8 mouse cellular contexts compared by ENCODE assay signal in the genomic region with DNA sequence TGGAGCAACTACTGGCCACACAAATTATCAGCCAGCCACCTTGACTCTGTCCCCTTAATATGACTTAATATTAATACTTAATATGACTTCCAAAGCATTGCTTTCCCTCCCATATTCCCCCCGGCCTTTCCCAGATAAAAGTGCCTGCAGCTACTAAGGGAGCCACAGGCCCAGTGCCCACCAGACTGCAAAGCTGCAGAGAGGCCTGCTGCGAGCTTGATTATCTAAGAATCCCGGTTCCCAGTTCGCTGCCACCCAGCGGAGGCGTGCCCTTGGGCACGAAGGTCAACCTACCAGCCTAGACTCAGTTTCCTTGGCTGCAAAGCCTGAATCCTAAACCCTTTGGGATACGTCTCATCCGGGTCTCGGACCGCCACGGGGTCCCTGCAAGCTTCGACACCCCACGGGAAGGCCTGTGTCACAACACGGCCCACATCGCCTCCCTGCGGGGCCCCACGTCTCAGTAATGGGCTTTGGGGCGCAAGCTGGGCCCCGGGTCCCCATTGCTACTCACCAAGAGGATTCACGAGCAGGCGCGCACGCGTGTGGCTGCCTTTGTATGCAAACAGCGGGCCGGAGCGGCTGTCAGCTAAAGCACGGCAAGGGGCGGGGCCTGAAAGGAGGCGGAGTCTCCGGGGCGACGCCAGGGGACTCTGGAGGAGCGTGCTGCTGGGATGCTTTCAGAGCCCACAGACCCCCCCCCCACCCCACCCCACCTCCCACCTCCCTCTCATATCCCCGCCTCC. TPM values are rescaled to one million over a fixed set of nuclear protein-coding genes. Genes with fewer than 3 reads are reported as not detected.
A peak's percentile ranks its signal among the peaks of the same experiment; 100 is the strongest.
DNase-seq lines count a peak whose midpoint lies in the region; ATAC-seq lines count a peak whose summit lies in the region.

No protein-coding gene starts in this region.

- intact Hi-C loops in gastrocnemius, postnatal 14 days (cut with DNase I; ENCODE audit: low total_unique reads), result no loop called here
- intact Hi-C loops in left cerebral cortex, postnatal 14 days (cut with DNase I), result no loop called here

- no peaks in the 10 kb centered on the region for H3K27me3 ChIP-seq in intestine, embryonic 14.5 days (replicated peaks; ENCODE audit: control insufficient read depth, insufficient read depth, low read length)

- H3K4me3 ChIP-seq in intestine, embryonic 14.5 days (ENCODE audit: low read depth, low read length), result peak overlapping the region; percentile 88

- peaks cover 15% of the 10 kb centered on the region for H3K4me1 ChIP-seq in intestine, embryonic 14.5 days (replicated peaks; ENCODE audit: control insufficient read depth, insufficient read depth, low read length)

- H3K9me3 ChIP-seq in intestine, embryonic 14.5 days (ENCODE audit: control insufficient read depth, low read length), result no peaks in the 10 kb centered on the region

- peak overlapping the region; percentile 86 for H3K4me2 ChIP-seq in intestine, embryonic 14.5 days (ENCODE audit: low read length)

- H3K27ac ChIP-seq in intestine, embryonic 14.5 days (ENCODE audit: low read depth), result peak overlapping the region; percentile 57

- under 1% methylated on average over 32 of the region's 36 CpGs for whole genome bisulfite sequencing in intestine, embryonic 14.5 days

- H3K36me3 ChIP-seq in intestine, embryonic 14.5 days (ENCODE audit: control insufficient read depth, insufficient read depth, low read length), result no peaks in the 10 kb centered on the region

- DNase-seq in adipocyte (ENCODE audit: low spot score), result peak; percentile 92
- DNase-seq in embryo, embryonic 10 days (ENCODE audit: low spot score), result peak; percentile 95
- peak; percentile 93 for DNase-seq in gastrocnemius, postnatal 14 days
- peak; percentile 97 for DNase-seq in intestine, embryonic 14.5 days (ENCODE audit: low spot score)
- DNase-seq in left cerebral cortex, postnatal 14 days (ENCODE audit: low spot score in 2 of 2), result peak; percentile 89 to 90
- peak; percentile 90 for DNase-seq in mesoderm, embryonic 11.5 days (ENCODE audit: low read depth, low spot score)
- peak; percentile 87 for DNase-seq in right cerebral cortex, postnatal 36 days (ENCODE audit: low spot score in 2 of 2)
- DNase-seq in yolk sac, embryonic 10.5 days (ENCODE audit: low spot score), result peak; percentile 87

- peak; percentile 85 for ATAC-seq in intestine, embryonic 14.5 days (replicated peaks; ENCODE audit: low FRiP score, low TSS enrichment, low read depth)

- H3K9ac ChIP-seq in intestine, embryonic 14.5 days (ENCODE audit: low read length), result peak overlapping the region; percentile 75

RNA-seq across cellular contexts. Expression of gene Lpin1, which starts 21.4 kb away (rescaled TPM):
- total RNA-seq in gastrocnemius, postnatal 14 days (2021), result 100 to 1,000 TPM in 1 of 2 experiments, 10 to 100 TPM in 1; 46.2 to 117 TPM
- polyA plus RNA-seq in intestine, embryonic 14.5 days (2014; fragmentation: Nextera tagmentation; extraction: Ambion mirVana), result 7.0 and 8.4 TPM in 2 replicates
- total RNA-seq in left cerebral cortex, postnatal 14 days (2021), result 10 to 100 TPM; 14.5 to 15.8 TPM

Comparison
In these comparisons a context has a peak if more than half of its experiments do, and no peak if none do; other contexts are left out.
1. Peak in every context shown above with its lines: DNase-seq, ATAC-seq, H3K4me3 ChIP-seq and H3K27ac ChIP-seq.